Mouse (Mus musculus): ENCODE measurements at regions not wholly inside any gene's neighbourhood (a gene's known extent, or its start where the extent isn't known, plus 50 kb on each side); places are given as distances from the start of the nearest gene placed in this dataset.

- DNase-seq: peak; percentile 4
Measured at GRCm38 (mm10) chr4:90437375-90438190, 219.0 kb downstream of the Zfp352 start.

DNA sequence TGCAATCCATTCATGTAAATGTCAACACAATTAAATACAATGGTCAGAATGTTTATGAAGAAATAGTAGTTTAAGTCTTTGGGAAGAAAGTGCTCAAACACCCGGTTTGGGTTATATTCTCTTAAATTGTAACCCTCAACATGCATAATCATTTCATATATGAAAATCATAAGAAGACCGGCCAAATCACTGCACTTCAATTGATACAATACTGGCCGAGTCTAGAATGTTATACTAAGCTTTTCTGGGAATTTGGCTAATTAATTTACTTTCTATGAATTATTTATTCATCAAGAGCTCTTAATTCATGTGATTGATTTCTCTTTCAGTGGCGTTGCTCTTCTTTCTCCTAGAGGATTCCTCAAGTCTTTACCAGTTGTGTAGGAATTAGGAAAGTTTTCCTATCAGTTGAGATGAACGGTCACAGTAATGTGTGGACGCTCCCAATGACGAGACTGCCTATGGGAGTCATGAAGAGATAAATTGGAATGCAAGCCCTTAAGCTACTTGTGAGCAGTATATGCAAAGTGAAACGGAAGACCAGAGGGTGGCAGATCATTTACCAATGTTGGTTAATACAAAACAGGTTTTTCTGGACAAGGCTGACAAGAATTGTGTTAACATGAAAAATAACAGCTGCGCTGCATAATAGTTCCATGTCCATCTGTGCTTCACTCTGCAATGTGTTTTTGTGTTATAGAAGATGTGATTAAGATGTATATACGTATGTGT is 219.7 kb downstream of the Zfp352 start:
- DNase-seq: no peak

DNA sequence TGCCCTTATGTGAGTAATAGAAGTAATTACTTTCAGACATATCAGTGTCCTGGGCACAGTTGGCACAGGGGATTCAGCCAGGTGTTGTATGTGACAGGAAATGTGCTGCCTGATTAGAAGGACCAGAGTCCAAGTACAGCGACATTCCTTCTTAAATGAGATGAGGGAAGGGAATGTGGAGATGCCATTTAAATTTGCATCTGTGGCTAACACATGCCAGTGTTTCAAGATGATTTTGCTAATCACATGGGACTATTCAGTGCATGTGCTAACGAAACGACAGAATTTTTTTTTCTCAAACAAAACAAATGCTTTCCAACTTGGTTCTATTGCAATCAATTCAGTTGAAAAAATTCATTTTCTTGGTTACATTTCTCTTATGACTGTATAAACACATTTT is 226.6 kb downstream of the Zfp352 start:
- DNase-seq: no peak

- no peak for DNase-seq
Measured at GRCm38 (mm10) chr4:90452576-90452975, 234.0 kb downstream of the Zfp352 start.

- DNase-seq: no peak
Measured at GRCm38 (mm10) chr4:90453029-90453428, 234.4 kb downstream of the Zfp352 start.

- DNase-seq: no peak
Measured at GRCm38 (mm10) chr4:90496891-90497610, 278.4 kb downstream of the Zfp352 start.
